Mouse (Mus musculus) liver, embryonic 14.5 days (tissue): ENCODE results near the gene Pym1. TPM values are rescaled to one million over a fixed set of nuclear protein-coding genes. Genes with fewer than 3 reads are reported as not detected.

Source experiments
- ATAC-seq: fragments of 200-750 bp; cut with Nextera tagmentation; 2 replicates; pipeline ENCODE4 v1.8.0; 2017; ENCODE audit warnings: moderate number of reproducible peaks, mild to moderate bottlenecking, moderate library complexity; ENCODE audit not compliant: insufficient read depth
- DNase-seq, 3 experiments: peaks; one replicate each; pipeline ENCODE4 v3.0.0-alpha.2; 2012 to 2013; ENCODE audit warnings: low read depth in 3 of 3, low spot score in 3 of 3
- H3K27ac ChIP-seq: fragments of 300-500 bp; sonication (generic); 2 replicates; pipeline ENCODE4 v1.5.1; 2014; ENCODE audit warnings: moderate library complexity, mild to moderate bottlenecking, control low read depth, inconsistent platforms
- H3K27me3 ChIP-seq: fragments of 300-500 bp; sonication (generic); 2 replicates; pipeline ENCODE4 v1.6.1; 2014; ENCODE audit warnings: mild to moderate bottlenecking, low read length, moderate library complexity; ENCODE audit not compliant: control insufficient read depth, insufficient read depth
- H3K36me3 ChIP-seq: fragments of 300-500 bp; sonication (generic); replicated peaks from 2 replicates; pipeline ENCODE4 v1.6.1; 2014; ENCODE audit warnings: low read depth; ENCODE audit not compliant: control insufficient read depth, insufficient read depth
- H3K4me1 ChIP-seq, 2 experiments: fragments of 200-500 bp in 1 of 2; fragments of 300-500 bp in 1 of 2; sonication (generic) in 1 of 2; replicated peaks; 2 replicates each; pipeline ENCODE4 v1.6.1; 2012 to 2014; ENCODE audit warnings: antibody characterized with exemption in 1 of 2, inconsistent platforms in 1 of 2, low read length in 1 of 2; ENCODE audit not compliant: control insufficient read depth in 2 of 2, insufficient read depth in 2 of 2
- H3K4me2 ChIP-seq: fragments of 300-500 bp; sonication (generic); 2 replicates; pipeline ENCODE4 v1.6.1; 2014; ENCODE audit warnings: low read depth, mild to moderate bottlenecking, control low read depth, moderate library complexity
- H3K4me3 ChIP-seq, 2 experiments: fragments of 200-500 bp in 1 of 2; fragments of 300-500 bp in 1 of 2; sonication (generic) in 1 of 2; 2 replicates each; pipeline ENCODE4 v1.5.1; 2012 to 2014; ENCODE audit warnings: low read depth in 2 of 2, low read length in 2 of 2, mild to moderate bottlenecking in 2 of 2, control low read depth in 1 of 2, inconsistent platforms in 1 of 2, moderate library complexity in 1 of 2; ENCODE audit not compliant: insufficient read depth in 1 of 2
- H3K9ac ChIP-seq: fragments of 300-500 bp; sonication (generic); replicated peaks from 2 replicates; pipeline ENCODE4 v1.6.1; 2014; ENCODE audit warnings: mild to moderate bottlenecking, control low read depth, moderate library complexity
- H3K9me3 ChIP-seq: fragments of 300-500 bp; sonication (generic); 2 replicates; pipeline ENCODE4 v1.6.1; 2016; ENCODE audit warnings: low read length, mixed read lengths; ENCODE audit not compliant: control insufficient read depth
- CTCF ChIP-seq: IDR thresholded peaks from 2 replicates; pipeline ENCODE4 v1.5.1; 2016; ENCODE audit warnings: antibody characterized with exemption, low read depth, control low read depth
- EP300 ChIP-seq: IDR thresholded peaks from 2 replicates; pipeline ENCODE4 v1.6.1; 2016; ENCODE audit warnings: antibody characterized with exemption, low read depth
- WGBS: fragments of 180-500 bp; shearing (Covaris S2); extraction: QIAGEN DNeasy Blood & Tissue Kit; methylation state at CpG from one replicate; pipeline ENCODE4 v1.1.7; 2014; ENCODE audit not compliant: insufficient replicate concordance; 5-methylcytosine and 5-hydroxymethylcytosine counted together
- polyA plus RNA-seq, 2 experiments: library from polyadenylated mRNA; depleted of rRNA in 1 of 2; stranded (reverse) in 1 of 2; unstranded in 1 of 2; fragments of >200 nt; fragmentation: Nextera tagmentation in 1 of 2; extraction: Ambion mirVana in 1 of 2; gene quantifications; 2 replicates each; pipeline versions ENCODE4 v1.2.1 to v1.2.3; 2012 to 2014

The Pym1 gene
- polyA plus RNA-seq, 2 experiments, result 12.4 to 19.5 TPM

- Histone ChIP-seq H3K9me3 (no peaks in the 10 kb centered on the region), H3K36me3 (0 out of 2 replicates have a peak, but pooled peaks cover under 1% of the 10 kb centered on the region), H3K27me3 (no peaks in the 10 kb centered on the region), H3K9ac (no peak overlapping the region), H3K4me1 (peaks cover 12 to 24% of the 10 kb centered on the region in 2 experiments), H3K4me3 (no peak overlapping the region), H3K27ac (no peak overlapping the region), H3K4me2 (peak overlapping the region; percentile 92; the same call in 1 of the 2 replicates)
- no peak for ATAC-seq
- no peak for DNase-seq
- no peak for TF ChIP-seq CTCF
- no peak for TF ChIP-seq EP300
- WGBS, result 68% methylated on average over 4 of the region's 4 CpGs
Measured at GRCm38 (mm10) chr10:128802956-128803355, 55.3 kb downstream of the Pym1 start.

- Histone ChIP-seq H3K27me3 (no peaks in the 10 kb centered on the region), H3K4me1 (peaks cover 12 to 24% of the 10 kb centered on the region in 2 experiments), H3K36me3 (0 out of 2 replicates have a peak, but pooled peaks cover 3% of the 10 kb centered on the region), H3K4me3 (peak overlapping the region; percentile 69 to 80; a peak in 3 of 4 replicates), H3K9ac (no peak overlapping the region), H3K4me2 (peak overlapping the region; percentile 92), H3K9me3 (no peaks in the 10 kb centered on the region), H3K27ac (no peak overlapping the region)
- DNase-seq (no peak), ATAC-seq (no peak)
- no peak for TF ChIP-seq CTCF
- TF ChIP-seq EP300, result no peak
- 9% methylated on average over 6 of the region's 6 CpGs for WGBS
Measured at GRCm38 (mm10) chr10:128803361-128803760, 55.7 kb downstream of the Pym1 start.

- Histone ChIP-seq H3K27me3 (no peaks in the 10 kb centered on the region), H3K4me2 (peak within 1 kb of the TSS; percentile 92), H3K9me3 (no peaks in the 10 kb centered on the region), H3K36me3 (0 out of 2 replicates have a peak, but pooled peaks cover 3% of the 10 kb centered on the region), H3K9ac (peak within 1 kb of the TSS; percentile 77), H3K4me1 (peaks cover 12 to 24% of the 10 kb centered on the region in 2 experiments), H3K27ac (peak within 1 kb of the TSS; percentile 73), H3K4me3 (peak within 1 kb of the TSS; percentile 74 to 80)
- WGBS, result 4% methylated on average over 14 of the region's 14 CpGs
- TF ChIP-seq CTCF (no peak), EP300 (no peak)
- no peak for DNase-seq
- no peak for ATAC-seq
Measured at GRCm38 (mm10) chr10:128803771-128804270, 56.1 kb downstream of the Pym1 start, which contains the start of gene Dnajc14. Dnajc14 (plus strand) TSS chr10:128804062.

- H3K9me3 ChIP-seq, result no peaks in the 10 kb centered on the region
- peak within 1 kb of the TSS; percentile 92 for H3K4me2 ChIP-seq
- H3K36me3 ChIP-seq, result 0 out of 2 replicates have a peak, but pooled peaks cover 3% of the 10 kb centered on the region
- WGBS, result under 1% methylated on average over 28 of the region's 28 CpGs
- H3K4me1 ChIP-seq, result peaks cover 12 to 24% of the 10 kb centered on the region in 2 experiments
- peak in 1 of 3 experiments; percentile 29 for DNase-seq
- peak within 1 kb of the TSS; percentile 73 for H3K27ac ChIP-seq
- peak within 1 kb of the TSS; percentile 77 for H3K9ac ChIP-seq
- TF ChIP-seq EP300, result no peak
- no peak for TF ChIP-seq CTCF
- peak; percentile 39; the same call in 1 of the 2 replicates for ATAC-seq
- H3K4me3 ChIP-seq, result peak within 1 kb of the TSS; percentile 74 to 80
- no peaks in the 10 kb centered on the region for H3K27me3 ChIP-seq
Measured at GRCm38 (mm10) chr10:128804271-128805091, 56.8 kb downstream of the Pym1 start, which contains the start of gene Tmem198b. Tmem198b (minus strand) TSS chr10:128804370.
